Mouse (Mus musculus): ENCODE measurements around the gene Gm20431. TPM values are rescaled to one million over a fixed set of nuclear protein-coding genes. Genes with fewer than 3 reads are reported as not detected.

Gene Gm20431
- polyA plus RNA-seq, 1 experiment from 2014 or later, result 9.1 TPM

- Histone ChIP-seq H3K4me3 (ENCODE audit: low read depth, low read length) (0 out of 2 replicates have a peak overlapping the region, but pooled peaks have one; percentile 1), H3K9ac (ENCODE audit: low read depth, low read length) (peak overlapping the region; percentile 42; the same call in 1 of the 2 replicates), H3K27me3 (replicated peaks; ENCODE audit: control insufficient read depth, insufficient read depth, low read length) (no peaks in the 10 kb centered on the region), H3K9me3 (ENCODE audit: control insufficient read depth, low read length) (no peaks in the 10 kb centered on the region), H3K4me2 (ENCODE audit: low read depth, low read length) (peak overlapping the region; percentile 38; the same call in 1 of the 2 replicates), H3K36me3 (ENCODE audit: control insufficient read depth, insufficient read depth, low read length) (no peaks in the 10 kb centered on the region), H3K4me1 (ENCODE audit: control insufficient read depth, insufficient read depth, low read length) (peaks cover 31% of the 10 kb centered on the region), H3K27ac (replicated peaks; ENCODE audit: low read depth, low read length) (peak overlapping the region; percentile 61; the same call in 1 of the 2 replicates)
- WGBS, result 20% methylated on average over 20 of the region's 21 CpGs
- DNase-seq (ENCODE audit: low spot score), result peak; percentile 51
- 0 out of 2 replicates have a peak, but pooled peaks have one; percentile 15 for ATAC-seq (ENCODE audit: low read depth)
Observed at GRCm38 (mm10) chr2:167588774-167589577, 72.3 kb downstream of the Gm20431 start.

DNA sequence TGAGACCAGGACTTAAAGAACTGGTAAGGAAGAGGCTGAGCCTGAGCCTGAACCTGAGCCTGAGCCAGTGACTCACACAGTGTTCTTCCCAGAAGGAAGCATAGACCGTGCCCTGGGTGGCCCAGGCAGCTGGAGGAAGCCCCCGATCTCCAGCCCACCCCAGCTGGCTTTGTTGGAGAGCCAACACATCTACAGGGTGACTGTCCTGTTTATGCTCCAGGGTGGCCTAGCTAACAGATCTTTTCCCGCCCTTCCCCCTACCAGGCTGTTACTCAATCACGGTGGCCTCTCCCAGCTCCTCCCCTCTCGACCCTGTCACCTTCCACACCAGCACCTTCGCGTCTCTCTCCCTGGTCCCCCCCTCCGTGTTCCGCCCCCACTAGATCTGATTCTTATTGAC is 74.3 kb downstream of the Gm20431 start:
- no peak for ATAC-seq (ENCODE audit: low read depth)
- no peaks in the 10 kb centered on the region for H3K9me3 ChIP-seq (ENCODE audit: control insufficient read depth, low read length)
- H3K27ac ChIP-seq (replicated peaks; ENCODE audit: low read depth, low read length), result 0 out of 2 replicates have a peak overlapping the region, but pooled peaks have one; percentile 7
- peak; percentile 30 for DNase-seq (ENCODE audit: low spot score)
- peaks cover 29% of the 10 kb centered on the region for H3K4me1 ChIP-seq (ENCODE audit: control insufficient read depth, insufficient read depth, low read length)
- H3K9ac ChIP-seq (ENCODE audit: low read depth, low read length), result no peak overlapping the region
- no peaks in the 10 kb centered on the region for H3K36me3 ChIP-seq (ENCODE audit: control insufficient read depth, insufficient read depth, low read length)
- H3K4me3 ChIP-seq (ENCODE audit: low read depth, low read length), result no peak overlapping the region
- WGBS, result 16% methylated on average over 9 of the region's 9 CpGs
- H3K4me2 ChIP-seq (ENCODE audit: low read depth, low read length), result no peak overlapping the region
- H3K27me3 ChIP-seq (replicated peaks; ENCODE audit: control insufficient read depth, insufficient read depth, low read length), result no peaks in the 10 kb centered on the region

DNA sequence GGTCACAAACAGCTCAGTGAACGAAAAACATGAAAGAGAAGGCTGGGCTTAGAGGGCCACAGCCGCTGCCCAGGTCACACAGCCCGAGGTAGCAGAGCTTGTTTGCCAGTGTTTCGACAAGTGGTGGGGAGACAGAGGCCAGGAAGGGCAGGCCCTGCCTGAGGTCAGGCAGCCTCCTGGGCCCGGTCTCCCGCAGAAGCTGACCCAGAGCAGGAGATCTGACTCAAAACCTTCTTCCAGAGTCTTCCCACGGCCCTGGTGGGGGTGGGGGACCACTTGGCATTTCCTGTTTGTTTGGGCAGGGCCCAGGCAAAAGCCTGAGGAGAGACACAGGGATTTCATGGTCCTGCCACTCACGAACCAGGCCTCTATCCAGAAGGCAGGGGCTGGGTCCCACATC is 75.3 kb downstream of the Gm20431 start:
- no peaks in the 10 kb centered on the region for H3K9me3 ChIP-seq (ENCODE audit: control insufficient read depth, low read length)
- peaks cover 29% of the 10 kb centered on the region for H3K4me1 ChIP-seq (ENCODE audit: control insufficient read depth, insufficient read depth, low read length)
- H3K9ac ChIP-seq (ENCODE audit: low read depth, low read length), result peak overlapping the region; percentile 44; the same call in 1 of the 2 replicates
- H3K4me2 ChIP-seq (ENCODE audit: low read depth, low read length), result no peak overlapping the region
- H3K36me3 ChIP-seq (ENCODE audit: control insufficient read depth, insufficient read depth, low read length), result no peaks in the 10 kb centered on the region
- H3K27me3 ChIP-seq (replicated peaks; ENCODE audit: control insufficient read depth, insufficient read depth, low read length), result no peaks in the 10 kb centered on the region
- peak; percentile 33 for DNase-seq (ENCODE audit: low spot score)
- no peak overlapping the region for H3K4me3 ChIP-seq (ENCODE audit: low read depth, low read length)
- peak overlapping the region; percentile 53 for H3K27ac ChIP-seq (replicated peaks; ENCODE audit: low read depth, low read length)
- no peak for ATAC-seq (ENCODE audit: low read depth)
- WGBS, result 14% methylated on average over 8 of the region's 8 CpGs

DNA sequence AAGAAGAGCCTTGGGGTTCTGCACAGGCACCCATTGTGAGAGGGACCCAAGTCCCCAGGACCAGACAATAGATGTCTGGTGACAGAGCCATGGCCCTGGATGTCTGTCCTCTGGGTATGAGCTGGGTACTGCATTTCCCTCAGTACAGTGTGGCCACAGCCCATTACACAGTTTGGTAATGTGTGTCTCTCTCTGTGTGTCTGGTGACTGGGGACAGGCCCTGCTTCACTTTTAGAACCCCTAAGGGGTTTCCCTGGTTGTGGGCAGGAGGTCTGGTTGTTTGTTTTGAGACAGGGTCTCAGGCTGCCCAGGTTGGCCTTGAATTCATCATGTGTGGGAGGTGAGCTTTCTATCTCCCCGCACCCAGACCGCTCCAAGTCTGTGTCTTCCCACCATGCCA is 76.0 kb downstream of the Gm20431 start:
- DNase-seq (ENCODE audit: low spot score) (no peak), ATAC-seq (ENCODE audit: low read depth) (no peak)
- Histone ChIP-seq H3K4me3 (ENCODE audit: low read depth, low read length) (no peak overlapping the region), H3K36me3 (ENCODE audit: control insufficient read depth, insufficient read depth, low read length) (no peaks in the 10 kb centered on the region), H3K27me3 (replicated peaks; ENCODE audit: control insufficient read depth, insufficient read depth, low read length) (no peaks in the 10 kb centered on the region), H3K27ac (replicated peaks; ENCODE audit: low read depth, low read length) (no peak overlapping the region), H3K4me2 (ENCODE audit: low read depth, low read length) (no peak overlapping the region), H3K9me3 (ENCODE audit: control insufficient read depth, low read length) (no peaks in the 10 kb centered on the region), H3K9ac (ENCODE audit: low read depth, low read length) (no peak overlapping the region), H3K4me1 (ENCODE audit: control insufficient read depth, insufficient read depth, low read length) (peaks cover 29% of the 10 kb centered on the region)
- 58% methylated on average over 2 of the region's 2 CpGs for WGBS

DNA sequence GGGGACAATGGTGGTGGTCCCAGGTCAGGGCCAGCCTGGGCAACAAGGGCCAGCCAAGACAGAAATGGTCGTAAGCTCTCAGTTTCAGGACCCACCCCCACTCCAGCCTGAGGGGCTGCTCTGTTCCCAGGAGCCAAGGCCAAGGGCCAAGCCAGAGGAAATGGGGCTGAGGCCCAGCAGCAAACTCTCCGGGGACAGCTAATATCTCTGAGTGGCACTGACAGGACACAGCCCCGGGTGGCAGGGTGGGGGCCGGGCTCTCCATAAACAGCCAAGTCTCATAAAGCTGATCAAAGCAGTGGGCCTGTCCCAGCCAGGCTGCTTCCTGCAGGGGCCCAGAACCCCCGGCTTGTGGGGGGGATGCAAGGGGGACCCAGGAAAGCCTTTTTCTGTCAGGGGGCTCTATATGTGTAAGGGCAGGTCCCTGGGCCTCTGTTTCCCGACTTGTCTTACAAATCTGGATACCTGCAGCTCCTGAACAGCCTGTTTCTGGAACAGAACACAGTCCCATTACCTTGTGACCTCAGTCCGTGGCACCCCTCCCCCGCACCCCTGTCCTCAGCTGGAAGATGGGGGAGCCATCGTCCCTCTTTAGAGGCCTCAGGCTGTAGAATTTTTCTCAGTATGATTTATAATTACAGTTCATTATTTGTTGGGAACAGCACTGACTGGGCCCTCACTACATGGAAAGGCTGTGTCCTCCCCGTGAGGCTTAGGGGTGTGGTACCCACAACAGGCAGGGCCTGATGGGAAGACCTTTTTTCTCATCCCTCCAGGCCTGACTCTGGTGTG is 77.9 kb downstream of the Gm20431 start:
- 17% methylated on average over 9 of the region's 10 CpGs for WGBS
- no peaks in the 10 kb centered on the region for H3K36me3 ChIP-seq (ENCODE audit: control insufficient read depth, insufficient read depth, low read length)
- H3K27ac ChIP-seq (replicated peaks; ENCODE audit: low read depth, low read length), result peak overlapping the region; percentile 63; the same call in 1 of the 2 replicates
- no peak overlapping the region for H3K4me2 ChIP-seq (ENCODE audit: low read depth, low read length)
- no peaks in the 10 kb centered on the region for H3K9me3 ChIP-seq (ENCODE audit: control insufficient read depth, low read length)
- H3K4me1 ChIP-seq (ENCODE audit: control insufficient read depth, insufficient read depth, low read length), result peaks cover 19% of the 10 kb centered on the region
- ATAC-seq (ENCODE audit: low read depth), result no peak
- H3K9ac ChIP-seq (ENCODE audit: low read depth, low read length), result 0 out of 2 replicates have a peak overlapping the region, but pooled peaks have one; percentile 14
- no peak overlapping the region for H3K4me3 ChIP-seq (ENCODE audit: low read depth, low read length)
- H3K27me3 ChIP-seq (replicated peaks; ENCODE audit: control insufficient read depth, insufficient read depth, low read length), result no peaks in the 10 kb centered on the region
- DNase-seq (ENCODE audit: low spot score), result peak; percentile 43

DNA sequence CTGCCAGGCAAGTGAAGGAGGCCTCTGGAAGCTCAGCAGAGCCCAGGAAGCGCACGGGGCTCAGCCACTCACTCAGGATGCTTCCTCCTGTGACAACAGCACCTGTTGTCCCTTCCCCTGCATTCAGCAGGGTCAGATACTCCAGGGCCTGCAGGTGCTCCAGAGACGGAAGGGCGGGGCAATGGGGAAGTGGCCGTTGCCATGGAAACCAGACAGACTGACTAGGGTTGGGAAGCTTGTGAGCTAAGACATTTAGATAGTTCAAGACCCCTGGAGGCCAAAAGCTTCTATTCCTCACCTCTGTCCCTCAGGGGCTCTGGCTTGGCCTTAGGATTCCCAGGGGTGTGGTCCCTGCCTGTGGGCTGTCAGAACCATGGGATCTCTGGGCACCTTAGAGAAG is 82.8 kb downstream of the Gm20431 start:
- no peaks in the 10 kb centered on the region for H3K9me3 ChIP-seq (ENCODE audit: control insufficient read depth, low read length)
- peaks cover 6% of the 10 kb centered on the region for H3K4me1 ChIP-seq (ENCODE audit: control insufficient read depth, insufficient read depth, low read length)
- ATAC-seq (ENCODE audit: low read depth) (no peak), DNase-seq (ENCODE audit: low spot score) (no peak)
- H3K4me3 ChIP-seq (ENCODE audit: low read depth, low read length), result no peak overlapping the region
- no peaks in the 10 kb centered on the region for H3K27me3 ChIP-seq (replicated peaks; ENCODE audit: control insufficient read depth, insufficient read depth, low read length)
- no peaks in the 10 kb centered on the region for H3K36me3 ChIP-seq (ENCODE audit: control insufficient read depth, insufficient read depth, low read length)
- H3K27ac ChIP-seq (replicated peaks; ENCODE audit: low read depth, low read length), result no peak overlapping the region
- H3K9ac ChIP-seq (ENCODE audit: low read depth, low read length), result no peak overlapping the region
- 37% methylated on average over 5 of the region's 5 CpGs for WGBS
- no peak overlapping the region for H3K4me2 ChIP-seq (ENCODE audit: low read depth, low read length)

- no peaks in the 10 kb centered on the region for H3K4me1 ChIP-seq (ENCODE audit: control insufficient read depth, insufficient read depth, low read length)
- no peak overlapping the region for H3K27ac ChIP-seq (replicated peaks; ENCODE audit: low read depth, low read length)
- no peaks in the 10 kb centered on the region for H3K27me3 ChIP-seq (replicated peaks; ENCODE audit: control insufficient read depth, insufficient read depth, low read length)
- H3K9ac ChIP-seq (ENCODE audit: low read depth, low read length), result no peak overlapping the region
- H3K4me3 ChIP-seq (ENCODE audit: low read depth, low read length), result no peak overlapping the region
- ATAC-seq (ENCODE audit: low read depth), result no peak
- no peak overlapping the region for H3K4me2 ChIP-seq (ENCODE audit: low read depth, low read length)
- WGBS, result 51% methylated on average over 9 of the region's 9 CpGs
- no peaks in the 10 kb centered on the region for H3K9me3 ChIP-seq (ENCODE audit: control insufficient read depth, low read length)
- H3K36me3 ChIP-seq (ENCODE audit: control insufficient read depth, insufficient read depth, low read length), result no peaks in the 10 kb centered on the region
- no peak for DNase-seq (ENCODE audit: low spot score)
Observed at GRCm38 (mm10) chr2:167577186-167577785, 84.0 kb downstream of the Gm20431 start.

DNA sequence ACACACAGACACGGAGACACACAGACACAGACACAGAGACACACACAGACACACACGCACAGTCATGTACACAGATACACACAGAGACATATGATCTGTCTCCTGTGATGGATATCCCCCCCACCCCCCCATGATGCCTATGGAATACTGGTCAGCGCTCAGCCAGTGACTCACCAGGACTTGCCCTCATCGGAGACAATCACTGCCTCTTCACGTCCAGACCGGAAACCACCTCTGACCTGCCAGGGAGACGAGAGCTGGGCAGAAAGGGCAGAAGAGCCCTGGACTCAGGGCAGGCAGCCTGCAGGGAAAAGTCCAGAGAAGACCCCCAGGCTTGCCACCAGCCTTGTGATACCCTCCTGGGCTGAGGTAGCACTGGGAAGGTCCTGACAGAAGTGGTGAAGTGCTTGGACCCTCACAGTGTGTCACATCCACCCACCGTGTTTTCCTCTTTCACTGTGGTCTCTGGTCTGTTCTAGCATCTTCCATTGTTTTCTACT is 85.1 kb downstream of the Gm20431 start:
- Histone ChIP-seq H3K9me3 (ENCODE audit: control insufficient read depth, low read length) (no peaks in the 10 kb centered on the region), H3K36me3 (ENCODE audit: control insufficient read depth, insufficient read depth, low read length) (no peaks in the 10 kb centered on the region), H3K27ac (replicated peaks; ENCODE audit: low read depth, low read length) (no peak overlapping the region), H3K4me1 (ENCODE audit: control insufficient read depth, insufficient read depth, low read length) (no peaks in the 10 kb centered on the region), H3K9ac (ENCODE audit: low read depth, low read length) (no peak overlapping the region), H3K4me2 (ENCODE audit: low read depth, low read length) (no peak overlapping the region), H3K4me3 (ENCODE audit: low read depth, low read length) (no peak overlapping the region), H3K27me3 (replicated peaks; ENCODE audit: control insufficient read depth, insufficient read depth, low read length) (no peaks in the 10 kb centered on the region)
- ATAC-seq (ENCODE audit: low read depth) (no peak), DNase-seq (ENCODE audit: low spot score) (no peak)
- WGBS, result 74% methylated on average over 8 of the region's 8 CpGs

Measured in embryonic facial prominence, embryonic 14.5 days (tissue).